Mouse (Mus musculus) yolk sac, embryonic 10.5 days (tissue): Measurements from ENCODE around the gene Pus3.

Experiments
- DNase-seq: peaks from one replicate; pipeline ENCODE4 v3.0.0-alpha.2; 2017; ENCODE audit warnings: low spot score

Pus3 gene

GRCm38 (mm10) chr9:35558257-35559008 lies at the start of gene Pus3, which contains the start of gene Ddx25:
Gene Pus3 (plus strand): TSS chr9:35558595.
Gene Ddx25 (minus strand): TSS chr9:35558528.
- DNase-seq = peak; percentile 60

GRCm38 (mm10) chr9:35513900-35514299 lies 44.5 kb upstream of the Pus3 start:
- DNase-seq = no peak

- DNase-seq = no peak
Measured at GRCm38 (mm10) chr9:35516182-35516581, 42.2 kb upstream of the Pus3 start.

- no peak for DNase-seq
Measured at GRCm38 (mm10) chr9:35516711-35517110, 41.7 kb upstream of the Pus3 start.

- DNase-seq = no peak
Measured at GRCm38 (mm10) chr9:35518169-35518568, 40.2 kb upstream of the Pus3 start, which contains the start of gene Gm1113. Gene Gm1113 (minus strand): TSS chr9:35518269.

- peak; percentile 83 for DNase-seq
Measured at GRCm38 (mm10) chr9:35520631-35521348, 37.6 kb upstream of the Pus3 start.

- DNase-seq = no peak
Measured at GRCm38 (mm10) chr9:35522241-35522640, 36.2 kb upstream of the Pus3 start.

- DNase-seq = no peak
Measured at GRCm38 (mm10) chr9:35522821-35523515, 35.4 kb upstream of the Pus3 start.

GRCm38 (mm10) chr9:35523541-35523940 lies 34.9 kb upstream of the Pus3 start:
- no peak for DNase-seq

- peak; percentile 41 for DNase-seq
Measured at GRCm38 (mm10) chr9:35523941-35524411, 34.4 kb upstream of the Pus3 start.

- no peak for DNase-seq
Measured at GRCm38 (mm10) chr9:35529141-35529540, 29.3 kb upstream of the Pus3 start.

GRCm38 (mm10) chr9:35529796-35530195 lies 28.6 kb upstream of the Pus3 start:
- DNase-seq = peak; percentile 16

GRCm38 (mm10) chr9:35533266-35533665 lies 25.1 kb upstream of the Pus3 start:
- DNase-seq = no peak

GRCm38 (mm10) chr9:35535110-35535509 lies 23.3 kb upstream of the Pus3 start:
- peak; percentile 63 for DNase-seq

- DNase-seq = no peak
Measured at GRCm38 (mm10) chr9:35535876-35536275, 22.5 kb upstream of the Pus3 start.

- peak; percentile 63 for DNase-seq
Measured at GRCm38 (mm10) chr9:35539001-35539750, 19.2 kb upstream of the Pus3 start.

- DNase-seq = no peak
Measured at GRCm38 (mm10) chr9:35541024-35541423, 17.4 kb upstream of the Pus3 start.

GRCm38 (mm10) chr9:35541488-35541887 lies 16.9 kb upstream of the Pus3 start:
- peak; percentile 57 for DNase-seq

GRCm38 (mm10) chr9:35541941-35542340 lies 16.5 kb upstream of the Pus3 start:
- DNase-seq = no peak

- DNase-seq = no peak
Measured at GRCm38 (mm10) chr9:35543099-35543860, 15.1 kb upstream of the Pus3 start.

- no peak for DNase-seq
Measured at GRCm38 (mm10) chr9:35544666-35545065, 13.7 kb upstream of the Pus3 start.
